Mouse (Mus musculus) embryo, embryonic 11.5 days (tissue): ENCODE measurements around the gene Nme2.
"Not testable (repeated sequence)": the region's sequence is repeated elsewhere in the genome, so short reads cannot be mapped to it uniquely, and the experiment has no call there.

Experiments used
- DNase-seq: peaks from one replicate; pipeline ENCODE4 v3.0.0-alpha.2; 2012; ENCODE audit warnings: low read depth, low spot score

The Nme2 gene

GRCm38 (mm10) chr11:93967381-93967780, 11.3 kb upstream of the Nme2 start:
- no peak for DNase-seq

GRCm38 (mm10) chr11:93965391-93965790, 9.3 kb upstream of the Nme2 start:
- no peak for DNase-seq

GRCm38 (mm10) chr11:93963013-93963412, 7.0 kb upstream of the Nme2 start:
- no peak for DNase-seq

- DNase-seq: no peak
Measured at GRCm38 (mm10) chr11:93961482-93961881, 5.4 kb upstream of the Nme2 start.

GRCm38 (mm10) chr11:93957746-93958145, 1.7 kb upstream of the Nme2 start:
- DNase-seq: no peak

- DNase-seq: no peak
Measured at GRCm38 (mm10) chr11:93957031-93957555, 1.0 kb upstream of the Nme2 start.

GRCm38 (mm10) chr11:93955256-93956150, 556 bp downstream of the Nme2 start:
- DNase-seq: peak; percentile 86

GRCm38 (mm10) chr11:93954738-93955255, 1.3 kb downstream of the Nme2 start:
- no peak for DNase-seq

- no peak for DNase-seq
Measured at GRCm38 (mm10) chr11:93952376-93952775, 3.7 kb downstream of the Nme2 start.

- no peak for DNase-seq
Measured at GRCm38 (mm10) chr11:93950045-93950444, 6.0 kb downstream of the Nme2 start.

- DNase-seq: no peak
Measured at GRCm38 (mm10) chr11:93948887-93949567, 7.0 kb downstream of the Nme2 start.

GRCm38 (mm10) chr11:93944986-93945385, 11.1 kb downstream of the Nme2 start:
- DNase-seq: no peak

- DNase-seq: no peak
Measured at GRCm38 (mm10) chr11:93940906-93941305, 15.2 kb downstream of the Nme2 start.

GRCm38 (mm10) chr11:93929106-93929505, 27.0 kb downstream of the Nme2 start:
- no peak for DNase-seq

GRCm38 (mm10) chr11:93915019-93915418, 41.0 kb downstream of the Nme2 start:
- DNase-seq: not testable (repeated sequence)

GRCm38 (mm10) chr11:93911603-93912002, 44.5 kb downstream of the Nme2 start:
- DNase-seq: no peak

- DNase-seq: no peak
Measured at GRCm38 (mm10) chr11:93908829-93909228, 47.2 kb downstream of the Nme2 start.

GRCm38 (mm10) chr11:93907839-93908238, 48.2 kb downstream of the Nme2 start:
- DNase-seq: no peak

GRCm38 (mm10) chr11:93906834-93907233, 49.2 kb downstream of the Nme2 start:
- DNase-seq: no peak
